Mouse (Mus musculus) thymus, postnatal 25 days (tissue): ENCODE data around the gene Peli2.
"Not testable (repeated sequence)": the region's sequence is repeated elsewhere in the genome, so short reads cannot be mapped to it uniquely, and the experiment has no call there.

Experiments
- DNase-seq: peaks from one replicate; pipeline ENCODE4 v3.0.0; 2022

Peli2 gene

GRCm38 (mm10) chr14:48120752-48121528 lies at the start of gene Peli2:
Peli2 (plus strand) TSS chr14:48120823.
- peak; percentile 52 for DNase-seq

GRCm38 (mm10) chr14:48072104-48072503 lies 48.5 kb upstream of the Peli2 start:
- no peak for DNase-seq

- no peak for DNase-seq
These were observed 47.1 kb upstream of the Peli2 start for GRCm38 (mm10) chr14:48073247-48074161.

- not testable (repeated sequence) for DNase-seq
These were observed 41.0 kb upstream of the Peli2 start for GRCm38 (mm10) chr14:48079574-48079973.

- DNase-seq: no peak
These were observed 36.5 kb upstream of the Peli2 start for GRCm38 (mm10) chr14:48083836-48084812.

DNA sequence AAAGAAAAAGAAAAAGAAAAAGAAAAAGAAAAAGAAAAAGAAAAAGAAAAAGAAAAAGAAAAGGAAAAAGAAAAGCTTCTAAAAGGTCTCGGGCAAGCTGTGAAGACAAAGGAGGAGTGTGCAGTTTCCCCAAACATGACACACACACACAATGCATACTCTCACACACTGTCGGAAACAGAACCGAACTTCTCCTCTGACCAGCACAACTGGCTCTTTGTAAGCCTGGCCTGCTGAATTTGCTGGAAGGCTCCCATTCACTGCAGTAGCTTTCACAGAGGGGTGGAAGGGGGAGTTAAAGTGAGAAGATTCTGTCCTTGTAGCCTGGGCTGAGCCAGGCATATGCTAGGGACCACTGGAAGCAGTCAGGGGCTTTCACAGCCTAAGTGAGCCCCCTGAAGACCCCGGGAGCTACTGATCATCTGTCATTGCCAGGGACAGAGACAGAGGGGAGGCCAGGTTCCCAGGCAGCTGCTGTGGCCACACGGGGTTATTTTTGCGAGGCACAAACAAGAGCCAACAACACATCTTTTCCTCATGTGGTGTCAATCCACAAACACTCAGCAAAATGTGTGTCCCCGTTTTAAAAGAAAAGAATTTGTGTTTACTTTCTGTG lies 33.8 kb upstream of the Peli2 start:
- DNase-seq: no peak

DNA sequence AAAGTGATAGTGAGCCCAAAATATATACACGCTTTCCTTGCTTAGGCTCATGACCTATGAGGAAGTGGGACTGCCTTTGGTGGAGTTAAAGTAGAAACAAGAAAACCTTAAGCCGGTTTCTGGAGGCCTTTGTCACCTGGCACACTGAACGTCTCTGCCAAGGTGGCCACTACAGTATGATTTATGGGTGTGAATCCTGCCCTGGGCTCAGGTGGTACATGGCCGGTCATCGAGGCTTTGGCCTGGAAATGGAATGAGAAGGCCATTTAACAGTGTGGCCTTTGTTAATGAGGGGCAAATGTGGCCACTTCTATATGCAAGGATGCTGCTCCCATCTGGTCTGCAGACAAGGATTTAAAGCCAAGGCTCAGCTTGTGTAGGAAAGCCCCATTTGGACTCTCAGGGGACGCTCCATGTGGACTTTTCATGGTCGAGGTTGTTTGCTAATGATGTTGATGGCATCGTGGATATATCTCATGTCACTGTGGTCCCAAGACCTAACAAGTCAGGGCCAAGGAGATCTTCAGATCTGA lies 33.3 kb upstream of the Peli2 start:
- DNase-seq: no peak

GRCm38 (mm10) chr14:48090465-48090864 lies 30.2 kb upstream of the Peli2 start:
- DNase-seq: no peak

- no peak for DNase-seq
These were observed 29.5 kb upstream of the Peli2 start for GRCm38 (mm10) chr14:48091160-48091559.

DNA sequence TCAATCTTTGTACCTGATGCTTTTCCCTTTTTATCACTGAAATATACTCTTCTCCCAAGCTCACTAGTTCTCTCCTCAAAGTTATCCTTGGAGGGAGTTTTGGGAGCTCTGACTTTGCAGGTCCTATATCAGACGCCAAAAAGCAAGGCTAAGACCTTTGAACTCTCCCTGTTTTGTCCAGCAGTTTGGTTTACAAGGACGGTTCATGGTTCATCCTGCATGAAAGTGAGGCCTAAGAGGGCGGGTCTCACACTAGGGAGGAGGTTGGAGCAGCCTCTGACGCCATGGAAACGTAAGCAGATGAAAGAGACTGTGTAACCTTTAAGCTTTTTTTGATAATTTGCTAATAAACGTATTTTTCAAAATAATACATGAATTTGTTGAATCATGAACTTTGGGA lies 22.4 kb upstream of the Peli2 start:
- DNase-seq: no peak

DNA sequence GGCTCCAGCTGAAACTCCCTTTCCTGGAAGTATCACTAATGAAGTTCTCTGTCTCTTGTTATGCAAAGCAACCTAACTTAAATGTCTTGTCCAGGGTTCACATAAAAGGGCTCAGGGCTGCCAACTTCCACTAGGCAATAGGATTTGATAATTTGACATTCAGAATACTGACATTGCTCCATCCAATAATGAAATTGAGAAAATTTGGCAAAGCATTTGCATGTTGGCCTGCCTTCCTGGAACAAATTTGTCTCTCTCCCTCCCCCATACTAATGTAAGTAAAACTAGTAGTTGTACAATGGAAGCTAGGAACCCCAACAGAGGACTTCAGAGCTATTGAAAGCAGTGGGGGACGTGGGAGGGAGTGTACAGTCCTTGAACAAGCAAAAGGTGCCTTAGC lies 21.3 kb upstream of the Peli2 start:
- DNase-seq: no peak

DNA sequence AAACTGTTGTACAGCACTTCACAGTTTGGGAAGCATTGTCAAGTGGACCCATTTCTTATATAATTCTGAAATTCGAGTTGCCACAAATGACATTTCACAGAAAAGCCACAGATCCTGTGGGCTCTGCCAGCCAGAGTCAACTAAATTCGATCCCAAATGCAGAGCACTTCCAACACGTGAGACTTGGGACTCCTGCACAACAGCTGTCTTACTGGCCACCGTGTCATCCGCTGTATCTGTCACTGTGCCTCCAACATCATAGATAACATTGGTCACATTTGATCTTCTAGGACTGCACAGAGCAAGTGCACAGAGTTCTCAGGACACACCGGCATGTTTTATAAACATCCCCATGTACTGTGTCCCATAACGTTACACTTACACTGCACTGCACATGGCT lies 14.2 kb upstream of the Peli2 start:
- no peak for DNase-seq

- no peak for DNase-seq
These were observed 2.6 kb upstream of the Peli2 start for GRCm38 (mm10) chr14:48117986-48118385.

DNA sequence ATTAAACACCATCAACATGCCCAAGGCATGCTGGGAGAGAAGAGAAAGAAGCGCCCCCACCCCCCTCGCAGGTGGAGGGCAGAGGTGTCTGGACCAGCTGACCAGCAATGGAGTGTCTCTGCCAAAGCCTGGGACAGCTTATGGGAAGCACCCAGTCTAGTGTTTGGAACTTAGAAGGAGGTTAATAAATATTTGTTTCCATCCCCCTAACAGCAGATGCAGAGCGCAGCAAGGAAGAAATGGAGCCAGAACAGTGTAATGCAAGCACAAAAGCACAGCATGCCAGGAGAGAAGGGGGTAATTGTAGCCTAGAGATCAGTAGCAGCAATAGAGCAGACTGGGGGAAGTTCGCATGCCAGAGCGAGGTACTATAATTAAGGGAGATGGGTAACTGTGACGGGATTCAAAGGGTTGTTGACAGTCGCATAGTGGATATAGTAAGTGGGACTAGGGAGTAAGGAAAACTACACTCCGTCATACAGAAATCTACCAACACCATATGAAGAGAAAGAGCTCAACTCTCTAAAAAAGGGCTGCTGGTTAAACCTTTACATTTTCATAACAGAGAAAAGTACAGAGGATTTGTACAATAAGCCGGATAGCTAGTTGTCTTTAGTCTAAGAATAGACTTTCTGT lies 1.5 kb upstream of the Peli2 start:
- DNase-seq: no peak

- DNase-seq: no peak
These were observed 864 bp upstream of the Peli2 start for GRCm38 (mm10) chr14:48119648-48120270.

- no peak for DNase-seq
These were observed 226 bp upstream of the Peli2 start for GRCm38 (mm10) chr14:48120443-48120751.

- DNase-seq: no peak
These were observed 1.2 kb downstream of the Peli2 start for GRCm38 (mm10) chr14:48121529-48122517.

- DNase-seq: no peak
These were observed 3.4 kb downstream of the Peli2 start for GRCm38 (mm10) chr14:48124011-48124410.

DNA sequence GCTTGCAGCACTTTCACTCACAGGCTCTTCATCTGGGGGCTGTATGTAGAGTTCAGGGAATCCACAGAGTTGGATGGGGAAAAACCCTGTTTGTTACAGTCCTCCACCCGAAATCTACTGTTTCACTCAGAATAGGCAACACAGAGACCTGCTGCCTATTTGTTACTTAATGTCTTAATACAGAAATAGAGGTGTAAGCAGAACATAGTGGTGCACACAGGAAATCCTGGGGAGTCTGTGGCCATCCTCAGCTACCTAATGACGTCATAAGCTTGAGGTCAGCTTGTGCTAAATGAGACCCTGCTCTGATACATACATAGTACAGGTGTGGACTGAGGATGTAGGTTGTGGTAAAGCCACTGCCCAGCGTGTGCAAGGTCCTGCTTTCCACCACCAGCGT lies 4.2 kb downstream of the Peli2 start:
- DNase-seq: no peak

GRCm38 (mm10) chr14:48125971-48126370 lies 5.3 kb downstream of the Peli2 start:
- no peak for DNase-seq
